Mouse (Mus musculus) monocyte, adult 5-6 weeks (primary cell): ENCODE results near the gene Chic2. TPM values are rescaled to one million over a fixed set of nuclear protein-coding genes. Genes with fewer than 3 reads are reported as not detected.

ENCODE experiments used
- ATAC-seq: fragments of 153-309, 156-312 bp; replicated peaks from 2 replicates; pipeline ENCODE4 v1.8.0; 2017; ENCODE audit warnings: mild to moderate bottlenecking; ENCODE audit not compliant: low TSS enrichment, insufficient number of reproducible peaks, severe bottlenecking, poor library complexity, low FRiP score
- total RNA-seq: library from RNA; stranded (forward); fragments of 200-1000, 200-491, 200-594 nt; gene quantifications from 3 replicates; pipeline ENCODE4 v1.2.3, GENCODE M21; 2017

The Chic2 gene
- total RNA-seq, 1 experiment from 2014 or later: 58.3 TPM

DNA sequence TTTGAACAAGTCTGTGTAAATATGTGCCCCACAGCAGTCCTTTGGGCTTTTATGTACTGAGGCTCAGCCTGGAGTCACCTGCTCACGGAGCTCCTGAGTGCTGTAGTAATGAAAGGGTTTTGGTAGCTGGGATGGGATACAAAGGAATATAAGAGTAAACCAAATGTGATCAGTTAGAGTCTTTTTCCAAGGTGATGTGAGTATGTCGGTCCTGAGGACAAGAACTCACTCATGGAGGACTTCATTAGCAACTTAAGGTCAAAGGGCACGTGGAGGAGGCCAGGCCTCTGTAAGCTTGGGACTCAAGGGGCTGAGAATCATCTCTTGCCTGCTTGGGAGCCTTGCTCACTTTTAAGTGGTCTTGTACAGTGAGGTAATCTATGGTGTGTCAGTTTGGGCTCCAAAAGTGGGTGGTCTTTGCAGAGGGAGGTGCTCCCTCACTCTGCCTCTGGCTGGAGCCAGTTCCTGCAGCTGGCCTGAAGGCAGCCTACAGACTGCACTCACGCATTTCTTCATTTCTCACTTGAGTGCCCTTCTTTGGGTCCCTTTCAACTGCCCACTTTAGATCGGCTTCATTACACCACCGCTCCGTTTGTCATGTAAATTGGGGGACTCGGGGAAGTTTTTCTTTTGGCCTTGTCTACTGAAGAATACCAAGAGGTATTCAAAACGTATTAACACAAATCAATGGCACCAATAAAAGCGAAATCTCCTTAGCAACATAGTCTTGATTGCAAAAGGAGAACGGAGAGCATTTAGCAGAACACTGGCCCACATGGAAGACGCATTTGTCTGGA is 45.7 kb downstream of the Chic2 start:
- ATAC-seq: no peak

DNA sequence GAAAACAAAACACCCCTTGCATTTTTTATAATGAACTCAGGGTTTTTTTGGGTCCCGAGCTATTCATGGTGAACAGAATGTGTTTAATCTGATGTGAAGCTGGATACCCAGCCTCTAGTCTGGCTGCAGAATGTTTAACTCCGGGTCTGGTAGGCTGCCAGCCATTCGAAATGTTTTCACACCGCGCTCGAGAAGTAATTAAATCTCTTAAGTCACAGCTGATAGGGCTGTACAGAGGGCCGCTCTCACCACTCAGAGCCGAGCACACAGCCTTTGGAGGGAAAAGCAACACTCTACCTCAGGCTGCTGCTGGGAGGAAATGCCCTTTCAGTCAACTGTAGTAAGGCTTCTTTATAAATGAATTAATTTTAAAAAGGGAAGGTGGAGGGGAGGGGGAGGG is 49.6 kb downstream of the Chic2 start:
- no peak for ATAC-seq

DNA sequence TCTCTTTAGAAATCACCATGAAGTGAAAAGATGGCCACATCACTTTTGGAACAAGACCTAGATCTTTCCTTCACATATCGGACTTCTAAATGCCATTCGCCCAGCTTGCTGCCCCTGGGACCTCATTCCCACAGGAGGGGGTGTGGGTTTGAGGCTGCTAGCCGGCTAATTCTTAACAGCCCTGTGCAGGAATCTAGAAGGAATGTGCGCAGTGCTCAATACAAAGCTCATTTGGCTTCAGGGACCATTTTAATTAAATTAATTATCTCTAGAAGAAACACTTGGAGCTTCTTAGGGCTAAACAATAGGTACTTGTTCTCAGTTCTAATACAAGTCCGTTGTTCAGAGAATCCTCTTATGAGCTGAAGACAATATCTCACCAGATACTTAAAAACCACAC is 60.5 kb downstream of the Chic2 start:
- no peak for ATAC-seq

DNA sequence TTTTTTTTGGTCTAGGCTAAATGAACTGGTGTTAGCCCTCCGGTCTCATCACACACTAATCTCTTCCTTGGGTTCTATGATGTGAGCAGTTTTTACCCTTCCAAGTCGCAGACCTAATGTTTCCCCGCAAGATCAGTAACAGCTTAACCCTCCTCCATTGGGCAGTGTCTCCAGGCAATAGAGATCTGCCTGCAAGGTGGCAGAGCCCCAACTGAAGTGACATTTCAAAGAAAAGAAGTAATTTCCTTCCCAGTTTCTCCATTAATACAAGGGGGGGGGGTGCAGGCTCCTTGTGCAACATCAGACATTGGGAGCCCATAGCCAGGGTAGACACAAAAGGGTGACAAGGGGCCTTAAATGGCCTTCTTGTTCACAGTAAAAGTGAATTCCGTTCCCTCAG is 64.0 kb downstream of the Chic2 start:
- no peak for ATAC-seq

DNA sequence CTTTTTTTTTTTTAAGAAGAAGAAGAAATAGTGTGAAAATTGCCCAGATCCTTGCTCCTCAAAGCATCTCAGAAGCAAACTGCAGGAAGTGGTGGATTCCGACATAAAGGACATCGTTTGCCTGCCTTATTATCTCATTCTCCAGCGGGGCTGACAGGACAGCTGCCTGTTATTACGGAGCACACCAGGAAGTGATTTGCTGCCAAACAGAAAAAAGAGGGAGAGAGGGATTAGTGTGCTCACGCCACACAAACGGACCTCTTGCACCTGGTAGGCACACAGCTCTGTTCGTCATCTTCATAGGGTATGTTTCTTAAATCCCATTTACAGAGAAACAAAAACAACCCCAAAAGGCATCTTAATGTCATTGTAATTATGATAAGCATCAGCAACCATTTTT is 64.4 kb downstream of the Chic2 start:
- ATAC-seq: no peak

DNA sequence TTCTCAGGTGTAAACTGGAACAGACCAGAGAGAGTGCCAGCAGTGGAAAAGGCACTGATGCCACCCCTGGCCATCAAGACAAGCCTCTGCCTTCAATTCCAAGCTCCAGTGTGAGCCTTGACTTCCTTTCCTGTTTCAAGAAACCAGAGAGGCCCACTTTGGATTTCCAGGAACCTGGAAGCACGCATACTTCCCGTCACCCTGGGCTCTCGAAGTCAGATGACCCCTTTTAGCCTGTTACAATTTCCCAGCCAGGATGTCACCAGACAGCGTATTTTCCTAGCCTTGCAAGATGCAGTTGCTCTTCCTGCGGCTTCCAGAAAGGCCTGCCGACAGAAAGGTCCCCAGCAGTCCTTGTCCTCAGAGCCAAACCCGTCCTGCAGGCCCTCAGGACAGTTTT is 65.0 kb downstream of the Chic2 start:
- ATAC-seq: no peak

DNA sequence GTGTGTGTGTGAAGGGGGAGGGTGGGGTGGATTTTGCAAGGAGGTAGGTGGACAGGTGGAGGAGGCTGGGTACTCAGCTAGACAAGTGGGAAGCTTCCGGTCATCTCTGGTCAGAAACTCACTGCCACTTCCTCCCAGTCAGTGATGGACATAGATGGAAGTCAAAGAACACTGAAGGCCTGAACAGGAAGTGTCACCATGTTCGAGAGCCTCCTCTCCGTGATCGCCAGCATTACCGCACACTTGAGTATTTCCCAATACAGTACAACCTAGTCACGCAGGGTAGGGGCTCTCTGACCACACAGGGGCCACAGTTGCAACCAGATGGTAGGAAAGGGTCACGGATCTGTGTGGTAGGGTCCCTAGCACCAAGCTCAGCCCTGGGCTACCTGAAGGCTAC is 69.1 kb downstream of the Chic2 start:
- ATAC-seq: no peak

DNA sequence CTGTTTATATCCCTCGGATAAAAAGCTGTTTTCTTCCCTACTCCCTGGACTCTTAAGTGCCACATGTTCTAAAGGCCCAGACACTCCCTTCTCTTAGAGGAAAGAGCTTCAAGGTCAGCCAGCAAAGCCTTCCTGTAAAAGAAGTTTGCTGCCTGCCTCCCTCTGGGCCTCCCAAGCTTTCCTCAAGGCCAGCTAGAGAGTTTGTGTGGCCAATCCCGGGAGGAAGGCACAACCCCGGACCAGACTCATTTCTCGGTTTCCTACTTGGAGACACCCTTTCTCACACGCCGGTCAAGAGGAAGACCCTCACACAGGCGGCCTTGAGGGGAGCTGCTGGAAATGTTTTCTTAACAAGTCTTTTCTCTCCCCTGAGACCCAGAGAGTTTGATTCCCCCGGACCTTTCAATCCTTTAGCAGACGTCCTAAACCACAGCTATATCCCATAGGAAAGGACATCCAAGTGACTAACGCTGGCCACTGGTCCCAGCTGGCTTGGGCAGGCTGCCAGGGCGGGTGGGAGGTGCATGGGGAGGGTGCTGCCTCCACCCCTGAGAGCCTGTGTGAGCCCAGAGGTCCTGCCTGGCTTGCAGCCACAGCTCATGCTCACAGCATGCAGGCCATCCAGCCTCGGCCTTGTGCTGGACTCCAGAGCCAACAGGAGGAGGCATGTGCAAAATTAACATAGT is 69.7 kb downstream of the Chic2 start:
- no peak for ATAC-seq

DNA sequence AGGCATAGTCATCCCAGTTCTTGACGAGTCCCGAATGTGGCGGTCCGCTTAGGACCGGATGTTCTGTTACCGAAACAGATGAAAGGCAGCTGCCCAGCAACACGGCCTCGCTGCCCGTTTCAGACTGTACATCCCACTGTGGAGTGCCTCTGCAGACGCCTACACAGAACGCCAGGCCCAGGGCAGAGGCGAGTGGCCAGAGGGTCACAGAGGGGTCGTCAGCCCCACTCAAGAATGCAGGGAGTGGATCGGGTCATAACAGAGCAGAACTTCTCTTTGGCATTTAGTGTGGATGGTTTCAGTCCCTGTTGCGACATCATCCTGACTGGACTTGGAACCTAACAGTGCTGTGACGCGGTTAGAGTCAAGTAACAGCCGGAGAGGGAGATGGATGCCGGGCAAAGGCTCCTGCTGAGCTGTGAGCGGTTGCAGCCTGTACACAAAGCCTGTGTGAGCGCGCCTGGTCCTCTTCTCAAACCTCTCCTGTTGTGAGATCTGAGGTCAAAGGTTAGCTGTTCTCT is 70.5 kb downstream of the Chic2 start:
- ATAC-seq: no peak

DNA sequence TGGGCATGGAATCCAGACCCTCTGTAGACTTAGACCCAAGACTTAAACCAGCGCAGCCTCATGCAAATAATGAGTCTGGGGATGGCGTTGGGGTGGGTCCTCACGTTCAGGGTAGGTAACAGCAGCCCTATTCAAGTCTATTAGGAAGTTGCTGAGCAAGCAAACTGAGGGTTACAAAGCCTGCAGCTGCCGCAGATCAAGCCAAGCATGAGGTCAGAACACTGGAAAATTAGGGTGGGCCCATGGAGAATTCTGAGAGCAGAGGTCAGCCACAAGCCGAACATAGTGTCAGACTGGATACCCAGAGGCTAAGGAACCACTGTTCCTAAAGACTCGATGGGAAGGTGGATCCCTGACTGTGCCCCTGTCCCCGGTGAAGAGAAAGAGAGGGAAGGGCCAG is 73.2 kb downstream of the Chic2 start:
- no peak for ATAC-seq

DNA sequence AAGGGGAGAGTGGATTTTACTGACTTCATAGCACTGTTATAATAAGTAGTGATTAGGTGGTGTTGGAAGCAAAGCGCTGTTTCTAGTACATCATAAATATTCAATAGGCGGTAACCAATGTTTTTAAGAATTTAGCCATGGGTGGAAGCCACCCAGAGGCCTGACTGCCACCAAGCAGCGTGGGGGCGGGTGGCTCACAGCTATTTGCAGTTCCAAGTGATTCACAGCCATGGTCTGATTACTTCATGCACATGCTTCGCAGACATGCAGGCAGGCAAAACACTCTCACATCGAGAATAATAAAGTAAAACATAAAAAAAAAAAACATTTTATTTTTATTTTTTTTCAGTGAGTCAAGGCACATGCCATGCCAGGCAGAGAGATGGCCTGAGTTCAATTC is 75.2 kb downstream of the Chic2 start:
- ATAC-seq: no peak

DNA sequence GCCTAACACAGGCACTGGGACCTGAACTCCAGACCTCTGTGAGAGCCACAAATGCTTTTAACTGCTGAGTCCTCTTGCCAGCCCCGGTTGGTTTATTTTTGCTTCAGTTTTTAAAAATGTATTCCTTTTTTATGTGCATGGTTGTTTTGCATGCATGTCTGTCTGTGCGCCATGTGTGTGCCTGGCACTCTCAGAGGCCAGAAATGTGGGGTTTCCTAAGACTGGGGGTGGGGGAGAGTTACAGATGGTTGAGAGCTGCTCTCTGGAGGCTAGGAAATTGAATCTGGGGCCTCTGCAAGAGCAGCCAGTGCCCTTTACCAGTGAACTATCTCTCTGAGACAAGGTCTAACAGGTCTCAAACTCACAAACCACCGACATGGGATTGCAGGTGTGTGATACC is 76.7 kb downstream of the Chic2 start:
- ATAC-seq: no peak

DNA sequence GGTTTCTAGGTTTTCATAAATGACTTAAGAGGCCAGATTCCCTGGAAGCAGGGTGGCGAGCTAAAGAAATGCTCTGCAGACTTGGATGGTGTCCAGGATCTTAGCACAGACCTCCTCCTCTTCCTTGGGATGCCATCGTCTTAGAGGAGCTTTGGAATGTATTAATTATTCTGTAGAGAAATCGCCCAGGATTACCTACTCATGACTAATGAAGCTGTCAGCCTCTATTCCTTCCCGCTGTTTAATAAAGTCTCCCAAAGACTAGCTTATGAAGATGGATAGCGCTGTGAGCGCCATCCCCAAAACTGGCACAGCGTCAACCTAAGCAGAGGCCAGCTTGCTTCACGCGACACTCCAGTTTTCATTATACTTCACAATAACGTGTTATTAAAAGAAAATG is 77.7 kb downstream of the Chic2 start:
- no peak for ATAC-seq

DNA sequence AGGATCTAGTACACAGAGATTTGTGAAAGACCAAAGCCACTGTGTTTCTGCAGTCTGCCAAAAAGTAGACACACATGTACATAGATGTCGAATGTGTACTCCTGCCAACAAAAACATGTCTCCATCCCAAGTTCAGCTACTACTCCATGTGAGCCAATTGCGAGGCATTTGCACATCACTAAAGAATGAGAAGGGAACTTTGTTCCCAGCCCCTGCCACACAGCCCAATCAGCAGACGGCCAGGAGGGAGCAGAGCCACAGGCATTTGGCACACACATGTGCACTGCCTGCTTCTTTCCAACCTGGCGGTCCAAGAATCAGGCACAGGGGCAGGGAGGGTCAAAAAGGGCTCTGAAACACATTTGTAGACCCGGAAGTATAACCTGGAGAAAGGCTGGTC is 81.8 kb downstream of the Chic2 start:
- ATAC-seq: no peak

DNA sequence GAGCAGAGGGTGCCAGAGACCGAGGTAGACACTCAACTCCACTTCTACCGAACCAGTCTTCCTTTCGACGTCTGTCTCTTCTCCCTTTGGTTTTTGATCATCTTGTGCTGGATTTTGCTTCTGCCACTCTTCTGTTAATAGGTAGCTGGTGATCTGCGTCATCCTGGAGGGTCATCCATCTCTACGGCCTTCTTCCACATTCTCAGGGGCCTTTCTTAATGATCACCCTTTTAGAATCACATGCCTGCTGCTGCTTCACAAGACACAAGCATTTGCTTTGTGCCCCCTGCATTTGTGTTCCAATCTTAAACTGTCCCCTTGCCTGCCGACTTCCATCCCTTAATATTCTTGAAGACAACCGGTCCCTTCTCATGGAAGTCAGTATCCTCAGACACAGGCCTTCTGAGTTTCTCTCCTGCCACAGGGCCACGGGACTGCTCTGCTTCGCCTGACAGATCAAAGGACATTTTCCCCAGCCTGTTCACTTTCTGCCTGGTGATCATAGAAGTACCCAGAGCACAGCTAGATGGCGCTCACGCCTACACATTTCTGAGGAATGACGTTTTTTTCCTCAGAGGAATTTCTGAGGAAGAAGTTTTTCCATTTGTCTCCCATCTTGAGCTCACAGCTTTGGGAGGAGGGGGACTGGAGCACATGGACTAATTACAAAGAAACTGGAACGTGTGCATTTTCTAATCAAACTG is 83.6 kb downstream of the Chic2 start:
- ATAC-seq: no peak

DNA sequence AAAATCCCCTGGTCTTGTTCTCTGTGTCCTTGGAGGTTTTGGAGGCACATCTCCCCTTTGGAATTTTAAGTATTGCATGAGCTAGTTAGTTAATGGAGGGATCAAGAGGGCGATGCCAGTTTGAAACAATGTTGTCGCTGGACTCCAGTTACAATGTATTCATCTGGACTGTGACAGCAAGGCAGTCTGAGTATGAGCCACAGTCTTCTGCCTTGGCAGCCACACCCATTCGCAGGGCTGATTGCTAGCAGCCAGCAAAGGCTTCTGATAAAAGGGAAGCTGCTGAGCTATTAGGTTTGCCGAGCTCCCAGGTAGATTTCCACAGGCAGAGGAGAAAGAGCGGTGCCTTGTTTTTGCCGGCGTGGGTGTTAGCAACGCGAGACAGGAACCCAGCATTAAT is 84.3 kb downstream of the Chic2 start:
- ATAC-seq: no peak

DNA sequence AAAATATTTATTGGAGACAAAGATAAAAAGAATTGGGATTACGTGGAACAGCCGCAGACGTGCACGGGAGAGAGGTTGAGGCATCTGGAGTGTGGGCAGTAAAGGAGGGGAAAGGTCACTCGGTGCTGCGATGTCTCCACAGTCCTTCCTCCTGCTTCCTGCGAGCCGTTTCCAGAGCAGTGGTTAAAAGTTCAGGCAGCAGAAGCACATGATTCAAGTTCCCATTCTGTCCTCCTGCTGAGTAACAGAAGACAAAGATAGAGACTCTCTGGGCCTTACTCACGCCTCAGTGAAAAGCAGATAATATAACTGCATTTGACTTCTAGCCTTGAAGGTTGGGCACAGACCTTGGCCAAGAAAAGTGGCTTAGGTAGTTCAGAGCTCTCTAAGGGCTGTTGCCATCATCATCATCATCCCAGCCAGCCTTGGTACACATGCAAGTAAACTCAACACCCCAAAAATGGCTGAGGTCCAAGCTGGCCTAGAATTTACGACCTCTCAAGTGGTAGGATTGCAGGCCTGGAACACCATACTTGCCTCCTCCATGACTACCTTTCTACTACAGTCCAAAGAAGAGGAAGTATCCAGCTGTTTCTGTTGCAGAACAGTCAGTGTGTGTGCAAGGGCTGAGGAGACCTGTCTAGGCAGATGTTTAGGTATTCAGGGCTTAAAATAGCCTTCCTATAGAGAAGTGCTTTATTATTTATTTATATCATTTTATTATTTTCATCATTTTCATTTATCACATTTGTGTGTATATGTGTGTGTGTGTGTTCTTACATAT is 87.1 kb downstream of the Chic2 start:
- no peak for ATAC-seq

DNA sequence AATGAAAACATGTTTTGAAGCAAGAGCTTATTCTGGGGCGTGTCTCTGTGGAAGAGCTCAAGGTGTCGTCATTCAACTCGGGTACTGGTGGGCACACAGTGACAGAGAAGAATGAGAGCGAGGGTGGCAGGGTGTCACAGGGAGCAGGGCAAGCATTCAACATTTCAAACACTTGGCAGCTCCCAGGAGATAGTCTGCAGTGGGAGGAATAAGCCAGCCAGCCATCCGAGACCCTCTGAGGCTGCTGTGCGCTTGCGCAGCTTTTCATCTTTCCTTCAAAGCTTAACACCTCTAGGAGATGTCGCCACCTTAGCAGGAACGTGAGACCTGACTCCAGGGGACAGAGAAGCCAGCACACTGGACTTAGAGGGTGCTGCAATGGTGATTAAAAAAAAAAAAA is 88.2 kb downstream of the Chic2 start:
- no peak for ATAC-seq

DNA sequence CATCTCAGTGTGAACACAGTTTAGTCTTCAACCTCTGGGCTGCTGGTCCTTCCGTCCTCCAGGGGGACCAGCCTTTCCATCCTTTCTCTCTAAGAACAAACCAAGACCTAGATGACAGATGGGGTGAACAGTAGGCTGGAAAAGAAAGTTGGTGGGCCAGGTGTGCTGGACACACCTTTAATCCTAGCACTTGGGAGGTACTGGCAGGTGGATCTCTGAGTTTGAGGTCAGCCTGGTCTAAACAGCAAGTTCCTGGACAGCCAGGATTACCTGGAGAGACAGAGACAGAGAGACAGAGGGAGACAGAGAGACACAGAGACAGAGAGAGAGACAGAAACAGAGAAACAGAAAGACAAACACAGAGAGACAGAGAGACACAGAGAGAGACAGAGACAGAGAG is 89.0 kb downstream of the Chic2 start:
- no peak for ATAC-seq
